8 mouse cellular contexts compared by ENCODE assay signal in genomic region chr14:31205562-31206467, GRCm38 (mm10). TPM values are rescaled to one million over a fixed set of nuclear protein-coding genes. Genes with fewer than 3 reads are reported as not detected.
DNase-seq lines count a peak whose midpoint lies in the region; ATAC-seq and TF ChIP-seq lines count a peak whose summit lies in the region.

No protein-coding gene starts in this region.

- H3K4me1 ChIP-seq in forebrain, embryonic 14.5 days (ENCODE audit: control insufficient read depth, insufficient read depth, low read length), result peaks cover 11% of the 10 kb centered on the region; the same call in 1 of the 2 replicates
- peaks cover 20% of the 10 kb centered on the region for H3K4me1 ChIP-seq in hindbrain, embryonic 14.5 days (replicated peaks; ENCODE audit: control insufficient read depth, insufficient read depth, low read length)
- peaks cover 23% of the 10 kb centered on the region for H3K4me1 ChIP-seq in midbrain, embryonic 12.5 days
- peaks cover 16% of the 10 kb centered on the region for H3K4me1 ChIP-seq in thymus, adult 2 months (replicated peaks; ENCODE audit: control insufficient read depth, insufficient read depth, low read length)

- no peaks in the 10 kb centered on the region for H3K9me3 ChIP-seq in forebrain, embryonic 14.5 days (replicated peaks; ENCODE audit: control insufficient read depth, low read length)
- H3K9me3 ChIP-seq in hindbrain, embryonic 14.5 days (ENCODE audit: control insufficient read depth, low read length), result no peaks in the 10 kb centered on the region
- no peaks in the 10 kb centered on the region for H3K9me3 ChIP-seq in midbrain, embryonic 12.5 days

- H3K27me3 ChIP-seq in forebrain, embryonic 14.5 days (replicated peaks; ENCODE audit: control insufficient read depth, insufficient read depth, low read length), result no peaks in the 10 kb centered on the region
- no peaks in the 10 kb centered on the region for H3K27me3 ChIP-seq in hindbrain, embryonic 14.5 days (ENCODE audit: control insufficient read depth, insufficient read depth, low read length)
- no peaks in the 10 kb centered on the region for H3K27me3 ChIP-seq in midbrain, embryonic 12.5 days
- H3K27me3 ChIP-seq in thymus, adult 2 months (ENCODE audit: control insufficient read depth, insufficient read depth, low read length), result no peaks in the 10 kb centered on the region

- H3K4me3 ChIP-seq in forebrain, embryonic 14.5 days (ENCODE audit: low read depth, low read length), result peak overlapping the region; percentile 81
- peak overlapping the region; percentile 91 for H3K4me3 ChIP-seq in hindbrain, embryonic 14.5 days (replicated peaks; ENCODE audit: low read length)
- peak overlapping the region; percentile 81 for H3K4me3 ChIP-seq in midbrain, embryonic 12.5 days
- peak overlapping the region; percentile 80 for H3K4me3 ChIP-seq in thymus, adult 2 months (ENCODE audit: control insufficient read depth, insufficient read depth, low read length)

- H3K4me2 ChIP-seq in forebrain, embryonic 14.5 days (ENCODE audit: low read length), result peak overlapping the region; percentile 86
- H3K4me2 ChIP-seq in hindbrain, embryonic 14.5 days (replicated peaks), result peak overlapping the region; percentile 98
- H3K4me2 ChIP-seq in midbrain, embryonic 12.5 days (replicated peaks), result peak overlapping the region; percentile 98

- no peak for TF ChIP-seq CTCF in thymus, adult 2 months (IDR thresholded peaks at IDR 0.05; ENCODE audit: borderline replicate concordance, control insufficient read depth, extremely low read depth, insufficient read depth, low read length, poor library complexity)

- TF ChIP-seq POLR2A in thymus, adult 2 months (IDR thresholded peaks at IDR 0.05; ENCODE audit: control insufficient read depth, extremely low read depth, insufficient read depth, low read length, poor library complexity), result no peak

- peak overlapping the region; percentile 88 for H3K27ac ChIP-seq in forebrain, embryonic 14.5 days (ENCODE audit: low read depth, low read length)
- peak overlapping the region; percentile 90 for H3K27ac ChIP-seq in hindbrain, embryonic 14.5 days
- H3K27ac ChIP-seq in midbrain, embryonic 12.5 days (replicated peaks), result peak overlapping the region; percentile 83
- H3K27ac ChIP-seq in thymus, adult 2 months (ENCODE audit: control insufficient read depth, insufficient read depth, low read length), result no peak overlapping the region

- peaks cover 39% of the 10 kb centered on the region for H3K36me3 ChIP-seq in forebrain, embryonic 14.5 days (ENCODE audit: control insufficient read depth, insufficient read depth, low read length)
- peaks cover 36% of the 10 kb centered on the region for H3K36me3 ChIP-seq in hindbrain, embryonic 14.5 days (replicated peaks; ENCODE audit: control insufficient read depth, insufficient read depth)
- peaks cover 37% of the 10 kb centered on the region for H3K36me3 ChIP-seq in midbrain, embryonic 12.5 days
- H3K36me3 ChIP-seq in thymus, adult 2 months (ENCODE audit: control insufficient read depth, insufficient read depth, low read length), result peaks cover 31% of the 10 kb centered on the region

- H3K9ac ChIP-seq in forebrain, embryonic 14.5 days (ENCODE audit: low read length), result peak overlapping the region; percentile 95
- peak overlapping the region; percentile 97 for H3K9ac ChIP-seq in hindbrain, embryonic 14.5 days
- peak overlapping the region; percentile 93 for H3K9ac ChIP-seq in midbrain, embryonic 12.5 days (replicated peaks)

- intact Hi-C loops in left cerebral cortex, postnatal 4 days (cut with DNase I), result no loop called here

- WGBS in forebrain, embryonic 14.5 days, result under 1% methylated on average over 39 of the region's 39 CpGs
- under 1% methylated on average over 39 of the region's 39 CpGs for WGBS in hindbrain, embryonic 14.5 days
- WGBS in midbrain, embryonic 12.5 days, result 1% methylated on average over 39 of the region's 39 CpGs
- WGBS in thymus, adult 2 months, result 2% methylated on average over 39 of the region's 39 CpGs

- DNase-seq in right cerebral cortex, postnatal 10 days (ENCODE audit: low spot score in 2 of 2), result peak; percentile 64 to 72
- no peak for DNase-seq in right cerebral cortex, adult 18-20 months
- peak; percentile 28 for DNase-seq in c-Kit-positive CD71-positive TER-119-negative erythroid progenitor cells, embryonic 14.5 days (ENCODE audit: low read depth)
- DNase-seq in forebrain, embryonic 14.5 days (ENCODE audit: low spot score), result peak; percentile 58
- peak; percentile 47 for DNase-seq in hindbrain, embryonic 14.5 days (ENCODE audit: low spot score)
- peak; percentile 62 for DNase-seq in left cerebral cortex, postnatal 4 days
- DNase-seq in thymus, adult 2 months, result peak; percentile 52

- peak; percentile 57 for ATAC-seq in forebrain, embryonic 14.5 days
- peak; percentile 68 for ATAC-seq in hindbrain, embryonic 14.5 days (ENCODE audit: low FRiP score)
- ATAC-seq in midbrain, embryonic 12.5 days (ENCODE audit: low FRiP score, low read depth), result peak; percentile 67

RNA-seq across cellular contexts. Expression of gene Tnnc1, which starts 2.3 kb away (rescaled TPM):
- 1.2 and 1.3 TPM in 2 replicates for polyA plus RNA-seq in forebrain, embryonic 14.5 days (2014; fragmentation: Nextera tagmentation; extraction: Ambion mirVana)
- polyA plus RNA-seq in hindbrain, embryonic 14.5 days (2014; fragmentation: Nextera tagmentation; extraction: Ambion mirVana), result 2.4 and 3.2 TPM in 2 replicates
- 1 to 10 TPM; 1.4 to 1.7 TPM for total RNA-seq in left cerebral cortex, postnatal 4 days (2021)
- polyA plus RNA-seq in midbrain, embryonic 12.5 days (2016; fragmentation: Nextera tagmentation; extraction: Ambion mirVana), result 1.9 and 3.0 TPM in 2 replicates
- polyA plus RNA-seq in thymus, adult 2 months (2012; rRNA removed), result 4.2 and 103 TPM in 2 replicates

RNA-seq across cellular contexts. Expression of gene Nisch, which starts 10.9 kb away (rescaled TPM):
- polyA plus RNA-seq in forebrain, embryonic 14.5 days (2014; fragmentation: Nextera tagmentation; extraction: Ambion mirVana), result 217 and 277 TPM in 2 replicates
- 304 and 309 TPM in 2 replicates for polyA plus RNA-seq in hindbrain, embryonic 14.5 days (2014; fragmentation: Nextera tagmentation; extraction: Ambion mirVana)
- 100 to 1,000 TPM; 446 to 469 TPM for total RNA-seq in left cerebral cortex, postnatal 4 days (2021)
- 463 and 480 TPM in 2 replicates for polyA plus RNA-seq in midbrain, embryonic 12.5 days (2016; fragmentation: Nextera tagmentation; extraction: Ambion mirVana)
- polyA plus RNA-seq in thymus, adult 2 months (2012; rRNA removed), result 569 and 585 TPM in 2 replicates

RNA-seq across cellular contexts. Expression of gene Sema3g, which starts 11.8 kb away (rescaled TPM):
- 0.23 and 0.25 TPM in 2 replicates for polyA plus RNA-seq in forebrain, embryonic 14.5 days (2014; fragmentation: Nextera tagmentation; extraction: Ambion mirVana)
- polyA plus RNA-seq in hindbrain, embryonic 14.5 days (2014; fragmentation: Nextera tagmentation; extraction: Ambion mirVana), result 0.27 and 0.32 TPM in 2 replicates
- 1 to 10 TPM; 2.5 to 2.6 TPM for total RNA-seq in left cerebral cortex, postnatal 4 days (2021)
- 0.69 and 1.1 TPM in 2 replicates for polyA plus RNA-seq in midbrain, embryonic 12.5 days (2016; fragmentation: Nextera tagmentation; extraction: Ambion mirVana)
- polyA plus RNA-seq in thymus, adult 2 months (2012; rRNA removed), result 1.9 and 2.4 TPM in 2 replicates

RNA-seq across cellular contexts. Expression of gene Stab1, which starts 37.4 kb away (rescaled TPM):
- polyA plus RNA-seq in forebrain, embryonic 14.5 days (2014; fragmentation: Nextera tagmentation; extraction: Ambion mirVana), result 21.8 and 22.1 TPM in 2 replicates
- polyA plus RNA-seq in hindbrain, embryonic 14.5 days (2014; fragmentation: Nextera tagmentation; extraction: Ambion mirVana), result 17.9 and 27.6 TPM in 2 replicates
- total RNA-seq in left cerebral cortex, postnatal 4 days (2021), result 10 to 100 TPM; 23.9 to 30.5 TPM
- 39.7 and 40.3 TPM in 2 replicates for polyA plus RNA-seq in midbrain, embryonic 12.5 days (2016; fragmentation: Nextera tagmentation; extraction: Ambion mirVana)
- 17.2 and 26.7 TPM in 2 replicates for polyA plus RNA-seq in thymus, adult 2 months (2012; rRNA removed)

RNA-seq across cellular contexts. Expression of gene Phf7, which starts 45.3 kb away (rescaled TPM):
- polyA plus RNA-seq in forebrain, embryonic 14.5 days (2014; fragmentation: Nextera tagmentation; extraction: Ambion mirVana), result 11.6 and 13.2 TPM in 2 replicates
- polyA plus RNA-seq in hindbrain, embryonic 14.5 days (2014; fragmentation: Nextera tagmentation; extraction: Ambion mirVana), result 10.4 and 10.7 TPM in 2 replicates
- total RNA-seq in left cerebral cortex, postnatal 4 days (2021), result 1 to 10 TPM; 5.3 to 5.8 TPM
- polyA plus RNA-seq in midbrain, embryonic 12.5 days (2016; fragmentation: Nextera tagmentation; extraction: Ambion mirVana), result 12.0 and 12.2 TPM in 2 replicates
- 7.4 and 8.0 TPM in 2 replicates for polyA plus RNA-seq in thymus, adult 2 months (2012; rRNA removed)
